Mouse (Mus musculus): ENCODE measurements around the gene Itgb5.

GRCm38 (mm10) chr16:33878041-33878783, 48.7 kb downstream of the Itgb5 start:
- TF ChIP-seq CTCF (IDR thresholded peaks at IDR 0.05; ENCODE audit: low read depth, low read length) (no peak), POLR2A (IDR thresholded peaks at IDR 0.05; ENCODE audit: borderline replicate concordance, low read depth, low read length) (no peak)

All from bone marrow macrophage, adult 2 months (primary cell).